Mouse (Mus musculus) heart, postnatal 0 days (tissue): ENCODE results near the gene Ppif. TPM values are rescaled to one million over a fixed set of nuclear protein-coding genes. Genes with fewer than 3 reads are reported as not detected.

Experiments
- ATAC-seq: fragments of 200-750 bp; cut with Nextera tagmentation; 2 replicates; pipeline ENCODE4 v1.8.0; 2017; ENCODE audit warnings: low read depth, moderate number of reproducible peaks, moderate library complexity; ENCODE audit not compliant: insufficient read depth
- DNase-seq: peaks from one replicate; pipeline ENCODE4 v3.0.0-alpha.2; 2016; ENCODE audit warnings: low spot score
- H3K27ac ChIP-seq: fragments of 300-500 bp; sonication (generic); 2 replicates; pipeline ENCODE4 v1.5.1; 2014; ENCODE audit warnings: low read depth, mild to moderate bottlenecking
- H3K27me3 ChIP-seq: fragments of 300-500 bp; sonication (generic); 2 replicates; pipeline ENCODE4 v1.6.1; 2014; ENCODE audit warnings: low read length, mixed read lengths; ENCODE audit not compliant: control insufficient read depth, insufficient read depth
- H3K36me3 ChIP-seq: fragments of 300-500 bp; sonication (generic); replicated peaks from 2 replicates; pipeline ENCODE4 v1.6.1; 2014; ENCODE audit warnings: low read length, mixed read lengths; ENCODE audit not compliant: control insufficient read depth, insufficient read depth
- H3K4me1 ChIP-seq: fragments of 300-500 bp; sonication (generic); 2 replicates; pipeline ENCODE4 v1.6.1; 2014; ENCODE audit warnings: antibody characterized with exemption; ENCODE audit not compliant: control insufficient read depth, insufficient read depth
- H3K4me2 ChIP-seq: fragments of 300-500 bp; sonication (generic); 2 replicates; pipeline ENCODE4 v1.6.1; 2014; ENCODE audit warnings: low read depth, mild to moderate bottlenecking, low read length, moderate library complexity
- H3K4me3 ChIP-seq: fragments of 300-500 bp; sonication (generic); 2 replicates; pipeline ENCODE4 v1.5.1; 2014; ENCODE audit warnings: low read depth, low read length
- H3K9ac ChIP-seq: fragments of 300-500 bp; sonication (generic); replicated peaks from 2 replicates; pipeline ENCODE4 v1.6.1; 2014; ENCODE audit warnings: low read depth, low read length, mixed read lengths
- H3K9me3 ChIP-seq: fragments of 300-500 bp; sonication (generic); replicated peaks from 2 replicates; pipeline ENCODE4 v1.6.1; 2016; ENCODE audit warnings: low read length; ENCODE audit not compliant: control insufficient read depth
- CTCF ChIP-seq: IDR thresholded peaks from 2 replicates; pipeline ENCODE4 v1.5.1; 2016; ENCODE audit warnings: antibody characterized with exemption, control low read depth, low read depth
- EP300 ChIP-seq: IDR thresholded peaks from 2 replicates; pipeline ENCODE4 v1.6.1; 2016; ENCODE audit warnings: antibody characterized with exemption, low read depth
- WGBS: fragments of 180-500 bp; shearing (Covaris S2); extraction: QIAGEN DNeasy Blood & Tissue Kit; methylation state at CpG from one replicate; pipeline ENCODE4 v1.1.7; 2014; 5-methylcytosine and 5-hydroxymethylcytosine counted together
- polyA plus RNA-seq: library from polyadenylated mRNA; unstranded; fragments of >200 nt; fragmentation: Nextera tagmentation; extraction: Ambion mirVana; gene quantifications from 2 replicates; pipeline ENCODE4 v1.2.1, GENCODE M21; 2015
- total RNA-seq: library from RNA; depleted of rRNA; stranded (reverse); fragments of >200 nt; gene quantifications from 2 replicates; pipeline ENCODE4 v1.2.3, GENCODE M21; 2014; ENCODE audit warnings: low replicate concordance

The Ppif gene
- total and polyA plus RNA-seq, 2 experiments from 2014 or later = 140 to 205 TPM

- peak; percentile 78; the same call in 1 of the 2 replicates for TF ChIP-seq EP300
- TF ChIP-seq CTCF = no peak
- no peak overlapping the region for H3K4me3 ChIP-seq
- H3K4me1 ChIP-seq = peaks cover 64% of the 10 kb centered on the region
- DNase-seq (peak; percentile 88), ATAC-seq (peak; percentile 70)
- H3K27me3 ChIP-seq = no peaks in the 10 kb centered on the region
- H3K9ac ChIP-seq = no peak overlapping the region
- H3K27ac ChIP-seq = peak overlapping the region; percentile 60
- no peak overlapping the region for H3K4me2 ChIP-seq
- no peaks in the 10 kb centered on the region for H3K9me3 ChIP-seq
- WGBS = 16% methylated on average over 14 of the region's 14 CpGs
- peaks cover 17% of the 10 kb centered on the region for H3K36me3 ChIP-seq
Measured at GRCm38 (mm10) chr14:25738591-25739001, 44.6 kb downstream of the Ppif start.

- Histone ChIP-seq H3K4me1 (peaks cover 55% of the 10 kb centered on the region), H3K4me3 (no peak overlapping the region), H3K4me2 (no peak overlapping the region), H3K36me3 (peaks cover 30% of the 10 kb centered on the region), H3K9me3 (no peaks in the 10 kb centered on the region), H3K27ac (no peak overlapping the region), H3K27me3 (no peaks in the 10 kb centered on the region), H3K9ac (no peak overlapping the region)
- ATAC-seq (no peak), DNase-seq (no peak)
- 71% methylated on average over 4 of the region's 4 CpGs for WGBS
- TF ChIP-seq EP300 (no peak), CTCF (no peak; the same call in 1 of the 2 replicates)
Measured at GRCm38 (mm10) chr14:25739957-25740565, 46.1 kb downstream of the Ppif start.

GRCm38 (mm10) chr14:25741211-25741610 is 47.3 kb downstream of the Ppif start:
- TF ChIP-seq EP300 (no peak), CTCF (no peak)
- H3K4me2 ChIP-seq = no peak overlapping the region
- no peaks in the 10 kb centered on the region for H3K27me3 ChIP-seq
- H3K4me1 ChIP-seq = peaks cover 54% of the 10 kb centered on the region
- WGBS = 65% methylated on average over 3 of the region's 3 CpGs
- no peak overlapping the region for H3K9ac ChIP-seq
- no peak for ATAC-seq
- no peak overlapping the region for H3K4me3 ChIP-seq
- DNase-seq = no peak
- no peak overlapping the region for H3K27ac ChIP-seq
- peaks cover 35% of the 10 kb centered on the region for H3K36me3 ChIP-seq
- no peaks in the 10 kb centered on the region for H3K9me3 ChIP-seq

DNA sequence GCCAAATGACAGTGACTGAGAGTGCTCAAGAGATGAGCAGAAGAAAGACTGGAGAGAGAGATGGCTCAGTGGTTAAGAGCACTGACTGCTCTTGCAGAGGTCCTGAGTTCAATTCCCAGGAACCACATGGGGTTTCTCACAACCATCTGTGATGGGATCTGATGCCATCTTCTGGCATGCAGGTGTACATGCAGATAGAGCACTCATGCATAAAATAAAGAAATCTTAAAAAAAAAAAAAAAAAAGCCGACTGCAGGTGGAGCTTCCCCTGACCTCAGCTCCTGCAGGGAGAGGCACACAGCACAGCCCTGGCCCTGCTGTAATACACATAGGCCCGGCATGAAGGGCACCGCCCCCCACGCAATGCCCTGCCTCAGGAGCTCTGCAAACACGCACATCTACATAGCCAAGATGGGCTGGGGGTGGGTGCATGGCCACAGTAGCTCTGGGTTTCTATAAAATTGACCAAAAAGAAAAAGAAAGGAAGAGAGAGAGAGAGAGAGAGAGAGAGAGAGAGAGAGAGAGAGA is 48.0 kb downstream of the Ppif start:
- Histone ChIP-seq H3K36me3 (peaks cover 41% of the 10 kb centered on the region), H3K4me2 (no peak overlapping the region), H3K27me3 (no peaks in the 10 kb centered on the region), H3K27ac (no peak overlapping the region), H3K4me3 (no peak overlapping the region), H3K9me3 (no peaks in the 10 kb centered on the region), H3K4me1 (peaks cover 55% of the 10 kb centered on the region), H3K9ac (no peak overlapping the region)
- TF ChIP-seq CTCF = peak; percentile 19; the same call in 1 of the 2 replicates
- no peak for TF ChIP-seq EP300
- DNase-seq (no peak), ATAC-seq (no peak)
- whole genome bisulfite sequencing = 74% methylated on average over 5 of the region's 5 CpGs

DNA sequence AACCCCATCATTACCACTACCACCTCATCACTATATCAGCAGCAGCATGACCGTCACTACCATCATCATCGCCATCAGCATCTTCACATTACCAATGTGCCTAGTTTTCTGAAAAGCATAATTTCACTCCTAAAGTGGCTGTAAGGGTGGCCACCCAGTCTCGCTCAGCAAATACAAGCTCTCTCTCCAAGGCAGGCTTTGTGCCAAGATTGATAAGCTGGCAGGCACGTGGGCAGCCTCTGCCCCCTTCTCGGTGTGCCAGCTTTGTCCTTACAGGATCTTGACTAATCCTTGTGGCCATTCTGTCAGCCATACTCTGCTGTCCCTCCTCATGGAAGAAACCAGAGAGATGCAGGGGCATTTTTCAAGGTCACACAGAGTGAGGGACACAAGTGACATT is 49.0 kb downstream of the Ppif start:
- H3K9me3 ChIP-seq = no peaks in the 10 kb centered on the region
- no peak overlapping the region for H3K4me3 ChIP-seq
- H3K4me2 ChIP-seq = no peak overlapping the region
- H3K36me3 ChIP-seq = peaks cover 35% of the 10 kb centered on the region
- DNase-seq (no peak), ATAC-seq (no peak)
- H3K4me1 ChIP-seq = peaks cover 54% of the 10 kb centered on the region
- no peak for TF ChIP-seq CTCF
- no peak for TF ChIP-seq EP300
- H3K9ac ChIP-seq = no peak overlapping the region
- no peaks in the 10 kb centered on the region for H3K27me3 ChIP-seq
- WGBS = 49% methylated on average over 5 of the region's 5 CpGs
- peak overlapping the region; percentile 52 for H3K27ac ChIP-seq
